Mouse (Mus musculus): ENCODE measurements around the gene 0610009B22Rik.

The 0610009B22Rik gene

DNA sequence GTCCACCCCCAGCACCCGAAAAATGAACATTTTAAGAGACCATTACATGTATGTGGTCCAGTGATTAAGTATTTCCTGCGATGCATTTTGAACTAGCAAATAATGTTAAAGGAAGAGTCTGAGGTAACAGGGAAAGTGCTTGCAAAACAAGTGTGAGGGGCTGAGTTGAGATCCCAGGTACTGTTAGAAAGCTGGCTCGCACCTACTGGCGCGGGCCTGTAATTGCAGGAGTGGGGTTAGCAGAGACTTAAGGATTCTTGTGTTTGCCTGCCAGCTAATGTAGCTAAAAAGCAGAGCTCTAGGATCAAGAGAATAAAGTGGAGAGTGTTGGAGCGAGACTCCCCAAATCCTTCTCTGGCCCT, 52.4 kb downstream of the 0610009B22Rik start:
- DNase-seq (ENCODE audit: low spot score), result peak; percentile 81

DNA sequence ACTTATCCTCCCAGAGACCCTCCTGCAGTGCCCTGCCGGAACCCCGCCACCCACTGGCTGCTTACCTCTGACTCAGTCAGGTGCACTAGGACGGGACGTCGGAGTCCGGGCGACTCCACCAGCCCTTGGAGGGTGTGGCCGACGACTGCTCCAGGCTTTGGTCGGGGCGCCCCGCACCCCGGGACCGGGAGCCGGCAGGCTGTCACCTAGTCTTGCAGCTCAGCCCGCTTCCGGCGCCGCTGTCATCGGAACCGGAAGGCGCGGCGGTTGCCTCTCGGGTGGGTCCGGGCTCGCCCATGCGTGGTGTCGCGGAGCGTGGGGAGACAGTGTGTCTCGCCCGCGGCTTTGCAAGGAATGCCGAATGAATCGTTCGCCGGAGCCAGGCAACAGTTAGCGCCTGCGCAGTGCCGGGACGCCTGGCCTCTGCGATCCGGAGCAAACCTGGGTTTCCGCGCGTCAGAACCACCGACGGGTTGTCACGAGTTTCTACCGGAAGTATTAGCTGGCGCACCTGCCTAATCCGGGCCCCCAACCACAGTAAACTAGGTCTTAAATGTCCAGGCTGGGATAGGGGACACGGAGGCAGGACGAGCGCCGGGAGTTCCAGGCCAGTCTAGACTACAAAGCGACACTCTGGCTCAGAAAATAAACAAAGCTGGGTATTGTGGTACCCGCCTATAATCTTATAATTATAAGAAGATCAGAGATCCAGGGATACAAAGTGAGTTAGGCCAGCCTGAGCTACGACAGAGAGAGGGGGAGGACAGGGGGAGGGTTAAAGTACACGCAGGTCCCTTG, 53.0 kb downstream of the 0610009B22Rik start, which contains the start of gene Rmnd5b:
Gene Rmnd5b (minus strand): TSS at position 372 of the 798 bp plus-strand sequence.
- DNase-seq (ENCODE audit: low spot score), result peak; percentile 91

Data from retina, embryonic 14.5 days (tissue).